ENCODE assay signal across 8 mouse cellular contexts in genomic region chr6:39205650-39206580, GRCm38 (mm10). TPM values are rescaled to one million over a fixed set of nuclear protein-coding genes. Genes with fewer than 3 reads are reported as not detected.
A peak's percentile ranks its signal among the peaks of the same experiment; 100 is the strongest.
DNase-seq lines count a peak whose midpoint lies in the region; ATAC-seq lines count a peak whose summit lies in the region.

No protein-coding gene starts in this region.

- ATAC-seq in megakaryocyte, adult 5-6 weeks (ENCODE audit: poor library complexity, severe bottlenecking) = no peak
- ATAC-seq in kidney, embryonic 16.5 days (ENCODE audit: low FRiP score, low TSS enrichment) = peak; percentile 59
- ATAC-seq in erythroid progenitor cell, adult 5-6 weeks (replicated peaks; ENCODE audit: low FRiP score, poor library complexity, severe bottlenecking) = no peak

- intact Hi-C loops in gastrocnemius, postnatal 36 days (cut with DNase I) = loop anchor here (2.0 to 5.0 kb wide), 2 partner anchors 113 to 136 kb away; no protein-coding TSS in a partner anchor

- H3K4me1 ChIP-seq in megakaryocyte, embryonic 14.5 days = peaks cover 13% of the 10 kb centered on the region
- peaks cover 2% of the 10 kb centered on the region; the same call in 1 of the 2 replicates for H3K4me1 ChIP-seq in brown adipose tissue, adult 24 weeks (ENCODE audit: control insufficient read depth, insufficient read depth, insufficient read length, low read length)
- peaks cover 10% of the 10 kb centered on the region; the same call in 1 of the 2 replicates for H3K4me1 ChIP-seq in kidney, embryonic 16.5 days (ENCODE audit: insufficient read depth, low read length)

- under 1% methylated on average over 77 of the region's 121 CpGs for WGBS in kidney, embryonic 16.5 days

- H3K36me3 ChIP-seq in megakaryocyte, embryonic 14.5 days (replicated peaks; ENCODE audit: low read length) = no peaks in the 10 kb centered on the region
- no peaks in the 10 kb centered on the region for H3K36me3 ChIP-seq in kidney, embryonic 16.5 days (ENCODE audit: insufficient read depth, low read length)

- no peaks in the 10 kb centered on the region for H3K9me3 ChIP-seq in megakaryocyte, embryonic 14.5 days
- H3K9me3 ChIP-seq in kidney, embryonic 16.5 days (ENCODE audit: low read length) = no peaks in the 10 kb centered on the region

- peak overlapping the region; percentile 83 for H3K4me2 ChIP-seq in kidney, embryonic 16.5 days (replicated peaks; ENCODE audit: low read depth, low read length)

- peak overlapping the region; percentile 97 for H3K4me3 ChIP-seq in megakaryocyte, embryonic 14.5 days (replicated peaks)
- H3K4me3 ChIP-seq in brown adipose tissue, adult 24 weeks (ENCODE audit: insufficient read depth, low read depth, low read length) = peak overlapping the region; percentile 97
- peak overlapping the region; percentile 99 for H3K4me3 ChIP-seq in kidney, embryonic 16.5 days (ENCODE audit: low read length)

- DNase-seq in gastrocnemius, postnatal 36 days = peak; percentile 11 to 54
- peak; percentile 59 for DNase-seq in lung, postnatal 10 days
- DNase-seq in ovary, postnatal 36 days (ENCODE audit: low spot score) = peak; percentile 56

- peak overlapping the region; percentile 99 for H3K9ac ChIP-seq in kidney, embryonic 16.5 days (replicated peaks; ENCODE audit: low read length)

- H3K27me3 ChIP-seq in megakaryocyte, embryonic 14.5 days (replicated peaks) = peaks cover 22% of the 10 kb centered on the region
- H3K27me3 ChIP-seq in kidney, embryonic 16.5 days (ENCODE audit: insufficient read depth, low read length) = no peaks in the 10 kb centered on the region

- peak overlapping the region; percentile 92 for H3K27ac ChIP-seq in brown adipose tissue, adult 24 weeks (replicated peaks; ENCODE audit: low read depth, low read length)
- H3K27ac ChIP-seq in kidney, embryonic 16.5 days (ENCODE audit: low read length) = peak overlapping the region; percentile 94

RNA-seq across cellular contexts. Expression of gene Kdm7a, which starts 0.7 kb away (rescaled TPM):
- 0.31 TPM in 1 of 2 replicates, not detected in the other for polyA plus RNA-seq in megakaryocyte, embryonic 14.5 days (2012; ENCODE audit: insufficient read depth, low replicate concordance)
- 86.5 and 89.6 TPM in 2 replicates for total RNA-seq in megakaryocyte, adult 5-6 weeks (2015)
- 80.4 and 101 TPM in 2 replicates for total RNA-seq in megakaryocyte, adult 5-6 weeks (2017)
- polyA plus RNA-seq in brown adipose tissue, adult 24 weeks (2012; ENCODE audit: insufficient read depth, insufficient read length, missing spikeins) = 9.5 and 12.2 TPM in 2 replicates
- 10 to 100 TPM; 19.8 to 20.3 TPM for total RNA-seq in gastrocnemius, postnatal 36 days (2021)
- 5.7 and 6.2 TPM in 2 replicates for polyA plus RNA-seq in kidney, embryonic 16.5 days (2015; fragmentation: Nextera tagmentation; extraction: Ambion mirVana)
- total RNA-seq in erythroid progenitor cell, adult 5-6 weeks (2015; ENCODE audit: low replicate concordance) = 98.7 and 110 TPM in 2 replicates
- total RNA-seq in erythroid progenitor cell, adult 5-6 weeks (2017; ENCODE audit: low replicate concordance) = 147 and 169 TPM in 2 replicates
